Mouse (Mus musculus): ENCODE data around the gene Fuz.

Fuz gene

GRCm38 (mm10) chr7:44942904-44943303 lies 47.0 kb downstream of the Fuz start, which contains the start of gene Tsks:
Tsks (plus strand) TSS chr7:44943204.
- no peak for DNase-seq

DNA sequence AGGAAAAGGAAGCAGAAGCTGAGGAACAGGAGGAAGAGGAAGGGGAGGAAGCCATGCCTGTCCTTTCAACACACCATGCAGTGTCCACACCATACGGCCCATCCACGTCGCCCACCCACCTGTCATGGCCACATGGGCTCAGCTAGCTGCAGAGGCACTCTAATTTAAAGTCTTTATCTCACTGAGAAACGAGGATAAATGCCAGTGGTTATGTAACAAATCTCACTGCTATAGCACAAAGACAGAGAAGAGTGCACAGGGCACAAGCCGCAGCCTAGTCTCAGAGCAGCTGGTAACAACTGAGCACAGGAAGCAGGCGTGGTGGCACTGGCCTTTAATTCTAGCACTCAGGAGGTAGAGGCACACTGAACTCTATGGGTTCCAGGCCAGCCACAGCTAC lies 54.0 kb downstream of the Fuz start:
- DNase-seq, result no peak

DNA sequence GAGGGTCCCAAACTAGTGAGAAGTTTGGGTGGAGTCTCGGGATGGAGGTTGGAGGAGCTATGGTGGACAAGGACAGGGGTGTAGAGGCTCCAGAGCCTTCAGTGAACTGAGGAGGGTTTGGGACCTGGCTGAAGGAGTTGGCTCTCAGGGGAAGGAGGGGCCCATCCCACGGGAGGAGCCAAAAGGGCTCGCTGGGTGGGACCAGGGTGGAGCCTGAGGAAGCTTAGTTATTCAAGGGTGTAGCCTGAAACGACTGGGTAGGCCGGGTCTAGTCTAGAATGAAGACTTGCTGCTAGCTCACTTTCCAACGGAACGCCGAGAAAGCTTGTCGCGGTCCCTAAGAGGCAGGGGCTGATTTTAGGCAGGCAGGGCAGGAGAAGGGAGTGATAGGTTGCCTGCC lies 56.1 kb downstream of the Fuz start:
- DNase-seq, result peak; percentile 84
